Mouse (Mus musculus) MEL (cell line): ENCODE results near the gene Esm1. TPM values are rescaled to one million over a fixed set of nuclear protein-coding genes. Genes with fewer than 3 reads are reported as not detected.
"Not testable (repeated sequence)": the region's sequence is repeated elsewhere in the genome, so short reads cannot be mapped to it uniquely, and the experiment has no call there.

Source experiments
- DNase-seq: peaks from one replicate; pipeline ENCODE4 v3.0.0; 2011; ENCODE audit warnings: low read depth, low spot score
- H3K27ac ChIP-seq: 2 replicates; pipeline ENCODE4 v1.5.1; 2012; ENCODE audit warnings: low read depth, mild to moderate bottlenecking, control low read depth, low read length, moderate library complexity; ENCODE audit not compliant: control insufficient read depth
- H3K27me3 ChIP-seq, 2 experiments: fragments of 150-350 bp in 1 of 2; sonication (generic) in 1 of 2; 2 replicates each; pipeline ENCODE4 v1.6.1; 2012; ENCODE audit warnings: low read length in 2 of 2, mild to moderate bottlenecking in 2 of 2, improper control_type of control experiment in 1 of 2, moderate library complexity in 1 of 2; ENCODE audit not compliant: insufficient read depth in 2 of 2, control insufficient read depth in 1 of 2
- H3K36me3 ChIP-seq, 2 experiments: 2 replicates each; pipeline ENCODE4 v1.6.1; 2012 to 2014; ENCODE audit warnings: low read length in 2 of 2, improper control_type of control experiment in 1 of 2, inconsistent platforms in 1 of 2, mild to moderate bottlenecking in 1 of 2; ENCODE audit not compliant: insufficient read depth in 2 of 2, control insufficient read depth in 1 of 2
- H3K4me1 ChIP-seq, 2 experiments: fragments of 150-350 bp in 1 of 2; sonication (generic) in 1 of 2; 2 replicates each; pipeline ENCODE4 v1.6.1; 2012; ENCODE audit warnings: low read length in 2 of 2, improper control_type of control experiment in 1 of 2, mild to moderate bottlenecking in 1 of 2; ENCODE audit not compliant: insufficient read depth in 2 of 2, control insufficient read depth in 1 of 2
- H3K4me3 ChIP-seq, 2 experiments: fragments of 150-350 bp in 1 of 2; sonication (generic) in 1 of 2; 2 replicates each; pipeline ENCODE4 v1.5.1; 2012; ENCODE audit warnings: low read depth in 2 of 2, low read length in 2 of 2, mild to moderate bottlenecking in 2 of 2, moderate library complexity in 2 of 2, control low read depth in 1 of 2, improper control_type of control experiment in 1 of 2; ENCODE audit not compliant: control insufficient read depth in 1 of 2, insufficient read depth in 1 of 2
- H3K79me2 ChIP-seq: 2 replicates; pipeline ENCODE4 v1.6.1; 2012; ENCODE audit warnings: mild to moderate bottlenecking, low read length, moderate library complexity; ENCODE audit not compliant: control insufficient read depth, poor library complexity, insufficient read depth
- H3K9ac ChIP-seq: 2 replicates; pipeline ENCODE4 v1.6.1; 2012; ENCODE audit warnings: low read depth, mild to moderate bottlenecking, control low read depth, low read length, moderate library complexity; ENCODE audit not compliant: control insufficient read depth, poor library complexity, severe bottlenecking
- H3K9me3 ChIP-seq: fragments of 150-350 bp; sonication (generic); replicated peaks from 2 replicates; pipeline ENCODE4 v1.6.1; 2012; ENCODE audit warnings: mild to moderate bottlenecking, low read length, improper control_type of control experiment, moderate library complexity; ENCODE audit not compliant: insufficient read depth
- BHLHE40 ChIP-seq: IDR thresholded peaks from 2 replicates; pipeline ENCODE4 v1.6.1; 2012; ENCODE audit warnings: low read depth, mild to moderate bottlenecking, inconsistent platforms, low read length, improper control_type of control experiment, borderline replicate concordance
- CHD1 ChIP-seq: IDR thresholded peaks from 2 replicates; pipeline ENCODE4 v1.6.1; 2012; ENCODE audit warnings: low read depth, mild to moderate bottlenecking, inconsistent platforms, low read length, improper control_type of control experiment
- E2F4 ChIP-seq: IDR thresholded peaks from 2 replicates; pipeline ENCODE4 v1.6.1; 2011; ENCODE audit warnings: low read depth, low read length, improper control_type of control experiment, borderline replicate concordance
- ELF1 ChIP-seq: IDR thresholded peaks from 2 replicates; pipeline ENCODE4 v1.6.1; 2014; ENCODE audit warnings: low read depth, mild to moderate bottlenecking, inconsistent platforms, low read length, improper control_type of control experiment, moderate library complexity
- EP300 ChIP-seq, 2 experiments: IDR thresholded peaks; 2 replicates each; pipeline ENCODE4 v1.6.1; 2011; ENCODE audit warnings: improper control_type of control experiment in 2 of 2, low read length in 2 of 2, low read depth in 1 of 2, mild to moderate bottlenecking in 1 of 2
- JUND ChIP-seq: IDR thresholded peaks from 2 replicates; pipeline ENCODE4 v1.6.1; 2011; ENCODE audit warnings: low read depth, mild to moderate bottlenecking, improper control_type of control experiment, low read length
- KAT2A ChIP-seq: conservative IDR thresholded peaks from 2 replicates; pipeline ENCODE4 v1.6.1; 2012; ENCODE audit warnings: low read depth, low read length, improper control_type of control experiment, inconsistent platforms
- MXI1 ChIP-seq: IDR thresholded peaks from 2 replicates; pipeline ENCODE4 v1.6.1; 2011; ENCODE audit warnings: mild to moderate bottlenecking, low read depth, low read length, improper control_type of control experiment
- MYB ChIP-seq: IDR thresholded peaks from 2 replicates; pipeline ENCODE4 v1.6.1; 2011; ENCODE audit warnings: mild to moderate bottlenecking, low read depth, low read length, improper control_type of control experiment
- NRF1 ChIP-seq: IDR thresholded peaks from 2 replicates; pipeline ENCODE4 v1.6.1; 2014; ENCODE audit warnings: low read depth, mild to moderate bottlenecking, inconsistent platforms, low read length, improper control_type of control experiment, moderate library complexity; ENCODE audit not compliant: poor library complexity, insufficient read depth, severe bottlenecking
- RCOR1 ChIP-seq: IDR thresholded peaks from 2 replicates; pipeline ENCODE4 v1.6.1; 2012; ENCODE audit warnings: low read depth, mild to moderate bottlenecking, inconsistent platforms, low read length, improper control_type of control experiment
- SIN3A ChIP-seq: IDR thresholded peaks from 2 replicates; pipeline ENCODE4 v1.6.1; 2012; ENCODE audit warnings: low read length, improper control_type of control experiment, inconsistent platforms
- TBP ChIP-seq: IDR thresholded peaks from 2 replicates; pipeline ENCODE4 v1.8.0; 2011; ENCODE audit warnings: low read depth, low read length, improper control_type of control experiment
- TCF12 ChIP-seq: IDR thresholded peaks from 2 replicates; pipeline ENCODE4 v1.6.1; 2014; ENCODE audit warnings: low read depth, mild to moderate bottlenecking, inconsistent platforms, low read length, improper control_type of control experiment, moderate library complexity
- USF1 ChIP-seq: IDR thresholded peaks from 2 replicates; pipeline ENCODE4 v1.6.1; 2014; ENCODE audit warnings: low read depth, mild to moderate bottlenecking, inconsistent platforms, low read length, improper control_type of control experiment, moderate library complexity
- USF2 ChIP-seq, 2 experiments: IDR thresholded peaks; 2 replicates each; pipeline ENCODE4 v1.6.1; 2011 to 2012; ENCODE audit warnings: improper control_type of control experiment in 2 of 2, low read length in 2 of 2, borderline replicate concordance in 1 of 2, inconsistent platforms in 1 of 2, low read depth in 1 of 2, mild to moderate bottlenecking in 1 of 2; ENCODE audit not compliant: insufficient read depth in 1 of 2
- ZC3H11A ChIP-seq: IDR thresholded peaks from 2 replicates; pipeline ENCODE4 v1.6.1; 2012; ENCODE audit warnings: low read depth, mild to moderate bottlenecking, inconsistent platforms, low read length, improper control_type of control experiment
- polyA plus RNA-seq, 2 experiments: library from polyadenylated mRNA; stranded (reverse) in 1 of 2; unstranded in 1 of 2; fragments of >175 nt in 1 of 2; fragments of >200 nt in 1 of 2; gene quantifications; 2 replicates each; pipeline versions ENCODE4 v1.2.1 to v1.2.4; 2012; ENCODE audit warnings: low replicate concordance in 2 of 2, low read depth in 1 of 2; ENCODE audit not compliant: insufficient read length in 2 of 2, insufficient read depth in 1 of 2, missing spikeins in 1 of 2
- total RNA-seq: library from RNA; depleted of rRNA; stranded (reverse); fragments of 300-350 nt; gene quantifications from 2 replicates; pipeline ENCODE4 v1.2.3, GENCODE M21; 2012

Esm1 gene
- total and polyA plus RNA-seq, 3 experiments, result not detected

DNA sequence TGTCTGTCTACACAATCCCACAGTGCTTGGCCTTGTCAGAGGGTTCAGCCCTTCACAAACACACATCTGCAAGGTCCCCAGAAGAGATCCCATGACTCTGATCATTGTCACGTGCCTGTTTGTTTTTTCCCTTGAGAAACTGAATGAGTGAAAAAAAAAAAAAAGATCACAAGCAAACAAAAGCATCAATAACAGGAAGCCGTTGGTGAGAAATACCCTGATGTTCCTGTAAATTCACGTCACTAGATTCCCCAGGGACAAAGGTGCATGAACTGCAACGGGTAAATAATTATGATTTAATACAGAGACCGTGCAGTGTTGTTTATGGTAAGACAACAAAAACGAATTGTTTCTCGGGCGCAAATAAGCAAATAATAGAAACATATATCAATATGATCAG, 35.6 kb downstream of the Esm1 start:
- TF ChIP-seq MXI1 (no peak), RCOR1 (no peak), ELF1 (no peak), KAT2A (no peak), NRF1 (no peak), E2F4 (no peak), TBP (no peak), SIN3A (no peak), BHLHE40 (no peak), EP300 (IDR thresholded peaks at IDR 0.05; ENCODE audit: low read depth in 1 of 2, low read length in 2 of 2) (no peak), USF2 (IDR thresholded peaks at IDR 0.05; ENCODE audit: borderline replicate concordance in 1 of 2, insufficient read depth in 1 of 2, low read depth in 1 of 2, low read length in 2 of 2) (no peak), JUND (no peak), TCF12 (no peak), USF1 (no peak), CHD1 (no peak), MYB (no peak), ZC3H11A (no peak)
- TF ChIP-seq, all 39 proteins: peak for 0
- H3K79me2 ChIP-seq, result no peaks in the 10 kb centered on the region
- no peak for DNase-seq

DNA sequence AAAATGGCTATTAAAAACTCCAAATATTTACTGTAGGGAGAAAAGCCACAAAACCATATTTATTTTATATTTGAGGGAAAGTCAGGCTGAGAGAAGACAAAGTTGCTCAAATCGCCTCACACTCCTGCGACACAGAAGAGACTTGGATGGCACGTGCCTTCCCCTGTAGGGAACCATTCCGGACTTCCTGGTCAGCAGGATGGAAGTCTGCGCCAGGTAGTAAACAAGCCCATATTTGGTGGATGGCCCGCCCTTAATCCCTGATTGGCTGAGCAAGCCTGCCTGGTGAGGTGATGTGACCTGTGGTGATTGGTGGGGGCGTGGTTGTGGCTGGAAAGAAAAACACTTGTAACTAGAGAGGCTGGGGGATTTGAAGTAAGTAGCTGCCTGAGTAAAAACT, 43.1 kb downstream of the Esm1 start:
- not testable (repeated sequence) for H3K9ac ChIP-seq, H3K4me3 ChIP-seq, H3K27me3 ChIP-seq, H3K9me3 ChIP-seq, H3K79me2 ChIP-seq, H3K4me1 ChIP-seq, H3K27ac ChIP-seq, H3K36me3 ChIP-seq, DNase-seq

More for the DNA sequence above, 35.6 kb downstream of the Esm1 start:
- Histone ChIP-seq H3K27ac (no peak overlapping the region), H3K4me3 (no peak overlapping the region), H3K9me3 (no peaks in the 10 kb centered on the region), H3K27me3 (no peaks in the 10 kb centered on the region), H3K36me3 (no peaks in the 10 kb centered on the region), H3K9ac (no peak overlapping the region), H3K4me1 (no peaks in the 10 kb centered on the region)
